Mouse (Mus musculus): Measurements from ENCODE around the gene Baz1b. TPM values are rescaled to one million over a fixed set of nuclear protein-coding genes. Genes with fewer than 3 reads are reported as not detected.

The Baz1b gene
- 89.3 TPM for total RNA-seq (2023)

DNA sequence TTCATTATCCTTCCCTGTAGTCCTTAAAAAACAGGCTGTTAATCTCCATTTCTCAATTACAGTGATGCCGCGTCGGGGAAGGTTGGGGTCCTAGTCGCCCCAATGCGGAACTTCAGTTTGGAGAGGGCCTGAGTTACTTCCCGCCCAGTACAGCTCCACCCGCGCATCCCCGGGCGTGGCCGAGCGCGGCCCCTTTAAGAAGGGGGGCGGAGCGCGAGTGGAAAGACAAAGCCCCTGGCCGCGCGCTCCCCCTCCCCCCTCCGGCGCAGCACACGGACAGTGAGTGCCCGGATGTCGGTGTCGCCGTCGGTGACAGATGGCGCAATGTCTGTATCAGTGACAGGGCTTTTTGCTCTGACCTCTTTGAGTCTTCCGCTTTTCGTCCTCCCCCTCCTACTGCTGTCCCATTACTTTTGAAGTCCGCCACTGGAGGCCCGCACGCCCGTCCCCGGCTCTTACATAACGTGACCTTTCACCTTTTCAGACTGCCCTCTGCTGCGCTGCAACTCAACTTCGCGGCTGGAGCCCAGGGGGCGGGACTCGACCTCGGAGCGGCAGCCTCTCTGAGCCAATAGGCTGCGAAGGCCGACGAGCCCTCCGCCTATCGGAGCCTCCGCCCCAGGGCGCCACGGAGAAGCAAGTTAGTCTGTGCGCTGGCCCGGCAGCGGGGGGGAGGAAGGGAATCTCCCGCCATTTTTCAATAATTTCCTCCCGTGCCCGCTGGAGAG is at the start of gene Baz1b:
Gene Baz1b (plus strand): TSS at position 644 of the 728 bp plus-strand sequence.

DNA sequence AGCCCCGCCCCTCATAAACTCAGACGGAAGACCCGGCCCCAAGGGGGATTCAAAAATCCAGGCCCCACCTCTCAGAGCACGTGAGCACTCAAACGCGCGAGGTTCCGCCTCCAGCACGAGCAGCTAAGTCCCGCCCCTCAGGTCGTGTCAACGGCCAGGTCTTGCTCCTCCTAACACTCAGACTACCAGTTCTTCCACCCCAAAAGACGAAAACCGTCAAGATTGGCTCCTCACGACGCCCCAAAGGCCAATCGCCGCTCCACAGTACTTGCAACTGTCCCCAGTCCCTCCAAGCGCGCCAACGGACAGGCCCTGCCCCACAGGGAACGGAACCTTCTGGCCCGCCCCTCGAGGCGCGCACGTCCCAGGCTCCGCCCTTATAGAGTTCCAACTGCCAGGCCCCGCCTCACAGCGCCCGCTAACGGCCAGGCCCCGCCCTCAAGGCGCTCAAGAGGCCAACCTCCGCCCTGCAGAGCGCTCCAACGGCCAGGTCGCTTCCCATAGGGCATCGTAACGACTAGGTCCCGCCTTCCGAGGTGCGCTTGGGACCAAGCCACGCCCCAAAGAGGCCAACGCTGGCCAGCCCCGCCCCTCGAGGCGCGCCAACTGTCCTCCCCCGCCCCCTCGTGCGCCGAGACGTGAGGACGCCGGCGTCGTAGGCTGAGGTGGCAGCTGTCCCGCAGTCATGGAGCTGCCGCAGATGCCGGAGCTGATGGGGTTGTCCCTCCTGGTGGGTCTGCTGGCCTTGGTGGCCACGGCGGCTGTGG is 37.8 kb upstream of the Baz1b start, which contains the start of gene Tbl2:
Gene Tbl2 (plus strand): TSS at position 605 of the 767 bp plus-strand sequence.

DNA sequence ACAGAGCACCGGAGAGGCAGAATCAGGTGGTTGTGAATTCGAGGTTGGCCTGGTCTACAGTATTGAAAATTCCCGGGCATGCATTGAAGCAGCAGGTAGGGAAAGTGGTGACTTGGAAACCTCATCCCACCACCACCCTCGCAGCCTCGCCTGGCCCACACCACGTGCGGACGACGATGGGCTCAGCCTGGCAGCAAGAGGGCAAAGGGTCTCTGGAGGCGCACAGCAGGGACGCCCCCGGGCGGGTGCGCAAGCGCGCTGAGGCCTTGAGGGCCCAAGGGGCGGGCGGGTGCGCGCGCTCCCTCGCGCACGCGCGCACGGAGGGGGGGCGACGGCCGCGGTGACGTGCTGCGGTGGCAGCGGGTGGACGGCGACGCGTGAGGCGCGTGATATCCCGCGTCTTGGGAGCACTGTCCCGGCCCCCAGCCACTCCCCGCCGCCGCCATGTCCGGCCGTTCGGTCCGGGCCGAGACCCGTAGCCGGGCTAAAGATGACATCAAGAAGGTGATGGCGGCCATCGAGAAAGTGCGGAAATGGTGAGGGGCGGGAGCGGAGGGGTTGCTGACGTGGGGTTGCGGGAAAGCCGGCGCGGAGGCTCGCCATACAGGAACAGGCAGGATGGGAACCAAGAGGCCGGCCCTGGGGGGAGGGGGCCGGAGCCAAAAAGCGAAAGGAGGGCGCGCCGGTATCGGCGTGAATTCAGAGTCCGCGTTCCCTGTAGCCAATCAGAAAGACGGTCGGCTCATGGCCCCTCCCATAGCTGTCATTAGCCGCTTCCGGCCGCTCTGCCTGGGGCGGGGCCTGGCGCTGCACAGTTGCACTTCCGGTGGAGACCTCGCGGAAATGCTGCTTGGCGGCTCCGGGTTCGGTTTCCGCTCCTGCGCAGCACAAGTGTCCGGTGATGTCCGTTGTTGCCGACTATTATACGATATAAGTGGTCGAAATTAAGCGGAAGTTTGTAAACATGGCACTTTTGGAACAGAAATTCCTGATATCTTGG is 18.7 kb upstream of the Baz1b start, which contains the start of gene Bcl7b:
Gene Bcl7b (plus strand): TSS at position 221 of the 1,000 bp plus-strand sequence.

DNA sequence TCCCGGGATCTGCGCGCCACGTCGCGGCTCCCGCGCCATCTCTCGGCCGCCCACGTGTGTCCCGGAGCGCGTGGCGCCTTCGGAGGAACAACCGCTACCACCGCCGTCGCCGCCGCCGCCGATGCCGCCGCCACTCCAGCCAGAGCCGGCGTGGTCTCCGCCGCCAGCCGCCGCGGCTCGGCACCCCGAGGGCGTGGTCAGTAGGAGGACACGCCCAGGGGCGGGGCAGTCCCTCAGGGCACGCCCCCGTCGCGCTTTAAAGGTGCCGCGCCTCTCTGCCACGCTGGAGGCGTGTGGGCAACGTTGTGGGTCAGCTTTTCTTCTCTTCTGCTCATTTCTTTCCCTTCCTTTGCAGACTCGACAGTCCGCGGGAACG is 64.0 kb downstream of the Baz1b start, which contains the start of gene Fzd9:
Gene Fzd9 (minus strand): TSS at position 152 of the 376 bp plus-strand sequence.

Other genes with a start within 250 kb of the Baz1b start
- gene Cldn4, start 240.3 kb upstream of the Baz1b start, total RNA-seq (2023): not detected
- not detected for gene Cldn3, start 201.1 kb upstream of the Baz1b start, total RNA-seq (2023)
- gene Abhd11, start 178.1 kb upstream of the Baz1b start, total RNA-seq (2023): 51.4 TPM
- 45.3 TPM for gene Stx1a, start 163.8 kb upstream of the Baz1b start, total RNA-seq (2023)
- 17.9 TPM for gene Dnajc30, start 123.1 kb upstream of the Baz1b start, total RNA-seq (2023)
- 87.1 TPM for gene Bud23, start 122.3 kb upstream of the Baz1b start, total RNA-seq (2023)
- not detected for gene Vps37d, start 109.0 kb upstream of the Baz1b start, total RNA-seq (2023)
- not detected for gene Mlxipl, start 97.4 kb upstream of the Baz1b start, total RNA-seq (2023)
- 10.0 TPM for gene Tbl2, start 37.6 kb upstream of the Baz1b start, total RNA-seq (2023)
- 79.5 TPM for gene Bcl7b, start 19.0 kb upstream of the Baz1b start, total RNA-seq (2023)
- gene Fzd9, start 64.0 kb downstream of the Baz1b start, total RNA-seq (2023): not detected
- not detected for gene Fkbp6, start 162.8 kb downstream of the Baz1b start, total RNA-seq (2023)
- gene Trim50, start 166.0 kb downstream of the Baz1b start, total RNA-seq (2023): not detected
- gene Nsun5, start 182.7 kb downstream of the Baz1b start, total RNA-seq (2023): 35.6 TPM
- gene Pom121, start 207.3 kb downstream of the Baz1b start, total RNA-seq (2023): 51.6 TPM